Mouse (Mus musculus): ENCODE measurements at regions not wholly inside any gene's neighbourhood (a gene's known extent, or its start where the extent isn't known, plus 50 kb on each side); places are given as distances from the start of the nearest gene placed in this dataset.

DNA sequence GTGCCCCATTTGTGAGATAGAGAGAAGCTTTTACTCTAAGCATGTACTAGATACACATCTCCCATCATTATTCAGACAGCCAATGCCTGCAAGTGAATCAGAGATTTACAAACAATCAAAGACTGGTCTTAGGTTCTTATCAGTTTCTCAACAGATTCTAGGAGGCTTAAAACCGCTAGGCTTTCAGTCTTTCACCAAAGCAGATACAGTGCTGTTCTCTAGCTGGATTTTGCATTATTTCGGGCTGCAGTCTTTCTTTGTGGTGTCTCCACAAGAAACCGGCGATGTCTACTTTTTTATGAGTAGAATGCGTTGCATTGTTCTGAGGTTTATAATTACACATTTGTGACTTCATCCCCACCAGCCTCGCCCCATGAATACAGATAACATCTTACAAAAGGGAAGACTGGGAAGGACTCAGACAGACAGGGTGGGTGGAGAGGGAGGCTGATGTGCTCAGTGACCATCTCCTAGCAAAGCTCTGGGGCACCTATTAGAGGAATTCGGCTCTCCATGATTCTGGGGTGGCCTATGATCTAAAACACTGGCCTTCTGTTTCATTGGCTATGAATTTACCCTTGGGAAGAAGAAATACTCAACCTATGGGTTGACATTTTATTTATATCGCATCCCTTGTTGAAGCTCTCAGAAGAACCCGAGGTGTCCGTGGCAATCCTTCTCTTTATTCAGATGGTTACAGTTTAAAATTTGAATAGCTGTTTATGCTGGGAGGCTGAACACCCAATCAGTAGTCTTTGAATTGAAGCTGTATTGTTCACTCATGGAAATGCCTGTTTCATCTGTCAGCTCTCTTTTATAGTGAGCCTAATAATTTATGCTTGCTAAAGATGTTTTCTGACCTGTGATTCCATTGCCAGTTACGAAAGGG lies 343.8 kb downstream of the Tmem161b start:
- DNase-seq (ENCODE audit: low spot score) (no peak), ATAC-seq (ENCODE audit: extremely low read depth, insufficient number of reproducible peaks, low FRiP score, poor library complexity, severe bottlenecking) (no peak)
- H3K36me3 ChIP-seq (replicated peaks) = no peaks in the 10 kb centered on the region
- no peak overlapping the region for H3K4me3 ChIP-seq (ENCODE audit: low read depth, low read length)
- H3K9me3 ChIP-seq (replicated peaks) = no peaks in the 10 kb centered on the region
- no peaks in the 10 kb centered on the region for H3K27me3 ChIP-seq (ENCODE audit: insufficient read depth, low read length)
- no peaks in the 10 kb centered on the region for H3K4me1 ChIP-seq (ENCODE audit: insufficient read depth, low read depth, low read length)
- TF ChIP-seq TAL1 (conservative IDR thresholded peaks at IDR 0.05; ENCODE audit: low read depth, low read length) = no peak
- no peak for TF ChIP-seq GATA1 (IDR thresholded peaks at IDR 0.05; ENCODE audit: borderline replicate concordance, low read length)
- TF ChIP-seq POLR2AphosphoS5 (IDR thresholded peaks at IDR 0.05; ENCODE audit: insufficient replicate concordance, low read depth, low read length) = no peak
- TF ChIP-seq CTCF (IDR thresholded peaks at IDR 0.05; ENCODE audit: low read depth, low read length) = no peak
- no peak for TF ChIP-seq GATA2 (IDR thresholded peaks at IDR 0.05; ENCODE audit: borderline replicate concordance, low read depth, low read length)

GRCm38 (mm10) chr13:84566533-84566832 lies 344.4 kb downstream of the Tmem161b start:
- no peak for TF ChIP-seq POLR2AphosphoS5 (IDR thresholded peaks at IDR 0.05; ENCODE audit: insufficient replicate concordance, low read depth, low read length)
- ATAC-seq (ENCODE audit: extremely low read depth, insufficient number of reproducible peaks, low FRiP score, poor library complexity, severe bottlenecking) = no peak

GRCm38 (mm10) chr13:84569371-84569770 lies 347.3 kb downstream of the Tmem161b start:
- Histone ChIP-seq H3K9me3 (replicated peaks) (no peaks in the 10 kb centered on the region), H3K4me1 (ENCODE audit: insufficient read depth, low read depth, low read length) (no peaks in the 10 kb centered on the region), H3K36me3 (replicated peaks) (no peaks in the 10 kb centered on the region), H3K27me3 (ENCODE audit: insufficient read depth, low read length) (no peaks in the 10 kb centered on the region), H3K4me3 (ENCODE audit: low read depth, low read length) (no peak overlapping the region)
- no peak for DNase-seq (ENCODE audit: low spot score)
- no peak for ATAC-seq (ENCODE audit: extremely low read depth, insufficient number of reproducible peaks, low FRiP score, poor library complexity, severe bottlenecking)
- no peak for TF ChIP-seq GATA2 (IDR thresholded peaks at IDR 0.05; ENCODE audit: borderline replicate concordance, low read depth, low read length)
- no peak for TF ChIP-seq CTCF (IDR thresholded peaks at IDR 0.05; ENCODE audit: low read depth, low read length)
- TF ChIP-seq POLR2AphosphoS5 (IDR thresholded peaks at IDR 0.05; ENCODE audit: insufficient replicate concordance, low read depth, low read length) = no peak
- no peak for TF ChIP-seq TAL1 (conservative IDR thresholded peaks at IDR 0.05; ENCODE audit: low read depth, low read length)
- no peak for TF ChIP-seq GATA1 (IDR thresholded peaks at IDR 0.05; ENCODE audit: borderline replicate concordance, low read length)

More at GRCm38 (mm10) chr13:84566533-84566832, 344.4 kb downstream of the Tmem161b start:
- no peak for DNase-seq (ENCODE audit: low spot score)
- Histone ChIP-seq H3K4me1 (ENCODE audit: insufficient read depth, low read depth, low read length) (no peaks in the 10 kb centered on the region), H3K27me3 (ENCODE audit: insufficient read depth, low read length) (no peaks in the 10 kb centered on the region), H3K4me3 (ENCODE audit: low read depth, low read length) (no peak overlapping the region), H3K9me3 (replicated peaks) (no peaks in the 10 kb centered on the region), H3K36me3 (replicated peaks) (no peaks in the 10 kb centered on the region)

GRCm38 (mm10) chr13:84570206-84570605 lies 348.1 kb downstream of the Tmem161b start:
- TF ChIP-seq POLR2AphosphoS5 (IDR thresholded peaks at IDR 0.05; ENCODE audit: insufficient replicate concordance, low read depth, low read length) = no peak
- no peak for TF ChIP-seq TAL1 (conservative IDR thresholded peaks at IDR 0.05; ENCODE audit: low read depth, low read length)
- no peak for TF ChIP-seq GATA1 (IDR thresholded peaks at IDR 0.05; ENCODE audit: borderline replicate concordance, low read length)
- TF ChIP-seq CTCF (IDR thresholded peaks at IDR 0.05; ENCODE audit: low read depth, low read length) = no peak
- no peak for TF ChIP-seq GATA2 (IDR thresholded peaks at IDR 0.05; ENCODE audit: borderline replicate concordance, low read depth, low read length)
- no peak overlapping the region for H3K4me3 ChIP-seq (ENCODE audit: low read depth, low read length)
- no peak for ATAC-seq (ENCODE audit: extremely low read depth, insufficient number of reproducible peaks, low FRiP score, poor library complexity, severe bottlenecking)
- DNase-seq (ENCODE audit: low spot score) = no peak
- H3K9me3 ChIP-seq (replicated peaks) = no peaks in the 10 kb centered on the region
- H3K27me3 ChIP-seq (ENCODE audit: insufficient read depth, low read length) = no peaks in the 10 kb centered on the region
- no peaks in the 10 kb centered on the region for H3K36me3 ChIP-seq (replicated peaks)
- no peaks in the 10 kb centered on the region for H3K4me1 ChIP-seq (ENCODE audit: insufficient read depth, low read depth, low read length)

DNA sequence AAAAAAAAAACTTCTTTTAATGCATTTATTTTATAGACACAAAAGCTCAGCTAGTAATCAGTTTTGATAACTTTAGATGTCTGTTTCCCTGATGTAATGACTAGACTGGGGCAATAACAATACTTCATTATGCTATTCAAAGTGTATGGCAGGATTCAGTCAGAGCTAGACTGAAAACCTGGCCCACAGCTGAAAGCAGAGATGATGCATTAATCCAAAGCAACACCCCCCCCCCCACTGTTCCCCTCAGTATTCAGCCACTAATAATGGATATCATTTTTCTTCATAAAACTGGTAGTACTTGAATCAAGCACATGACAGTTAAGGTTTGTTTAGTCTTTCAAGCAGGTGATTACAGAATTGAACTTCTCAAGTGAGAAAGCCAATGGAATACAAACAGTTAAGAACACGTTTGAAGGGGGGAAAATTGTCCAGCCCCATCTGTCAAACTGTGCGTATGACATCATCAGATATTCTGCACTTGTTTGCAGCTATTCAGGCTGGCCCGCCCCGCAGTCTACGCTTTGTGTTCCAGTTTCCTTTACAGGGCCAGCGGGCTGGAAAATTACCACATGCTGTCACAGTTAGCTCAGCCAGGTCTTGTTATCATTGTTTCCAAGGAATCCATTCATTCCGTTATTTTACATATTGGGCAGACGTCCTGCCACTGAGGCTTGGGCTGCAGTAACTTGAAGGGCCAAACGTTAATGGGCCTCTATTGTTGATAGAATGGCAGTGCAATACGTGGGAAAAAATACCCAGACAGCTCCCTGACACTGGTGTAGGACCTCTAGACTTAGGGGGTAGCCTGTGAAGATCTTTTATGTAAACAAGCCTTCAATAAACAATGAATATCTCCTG lies 349.1 kb downstream of the Tmem161b start:
- no peaks in the 10 kb centered on the region for H3K27me3 ChIP-seq (ENCODE audit: insufficient read depth, low read length)
- no peak overlapping the region for H3K4me3 ChIP-seq (ENCODE audit: low read depth, low read length)
- ATAC-seq (ENCODE audit: extremely low read depth, insufficient number of reproducible peaks, low FRiP score, poor library complexity, severe bottlenecking) = no peak
- H3K36me3 ChIP-seq (replicated peaks) = no peaks in the 10 kb centered on the region
- no peak for TF ChIP-seq POLR2AphosphoS5 (IDR thresholded peaks at IDR 0.05; ENCODE audit: insufficient replicate concordance, low read depth, low read length)
- TF ChIP-seq GATA2 (IDR thresholded peaks at IDR 0.05; ENCODE audit: borderline replicate concordance, low read depth, low read length) = no peak
- no peak for TF ChIP-seq TAL1 (conservative IDR thresholded peaks at IDR 0.05; ENCODE audit: low read depth, low read length)
- TF ChIP-seq GATA1 (IDR thresholded peaks at IDR 0.05; ENCODE audit: borderline replicate concordance, low read length) = no peak
- no peak for TF ChIP-seq CTCF (IDR thresholded peaks at IDR 0.05; ENCODE audit: low read depth, low read length)
- H3K9me3 ChIP-seq (replicated peaks) = no peaks in the 10 kb centered on the region
- no peaks in the 10 kb centered on the region for H3K4me1 ChIP-seq (ENCODE audit: insufficient read depth, low read depth, low read length)
- DNase-seq (ENCODE audit: low spot score) = no peak

DNA sequence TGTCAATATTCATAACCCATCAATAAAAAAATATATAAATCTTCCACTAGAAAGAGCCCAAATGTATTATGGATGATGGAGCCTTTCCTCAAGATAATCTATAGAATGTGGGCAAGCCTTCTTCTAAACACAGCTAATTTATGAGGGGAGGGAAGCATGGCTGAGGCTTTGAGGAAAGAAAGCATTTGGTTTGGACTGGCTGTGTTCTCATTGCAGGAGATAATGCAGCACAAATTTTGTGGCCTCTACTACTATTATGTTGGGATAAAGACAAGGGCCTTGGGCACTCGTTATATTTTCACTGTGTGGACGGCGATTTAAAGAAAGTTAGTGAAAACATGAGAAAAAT lies 349.7 kb downstream of the Tmem161b start:
- ATAC-seq (ENCODE audit: extremely low read depth, insufficient number of reproducible peaks, low FRiP score, poor library complexity, severe bottlenecking) (no peak), DNase-seq (ENCODE audit: low spot score) (no peak)
- no peaks in the 10 kb centered on the region for H3K9me3 ChIP-seq (replicated peaks)
- H3K4me3 ChIP-seq (ENCODE audit: low read depth, low read length) = no peak overlapping the region
- no peaks in the 10 kb centered on the region for H3K36me3 ChIP-seq (replicated peaks)
- H3K4me1 ChIP-seq (ENCODE audit: insufficient read depth, low read depth, low read length) = no peaks in the 10 kb centered on the region
- TF ChIP-seq GATA1 (IDR thresholded peaks at IDR 0.05; ENCODE audit: borderline replicate concordance, low read length) = no peak
- no peak for TF ChIP-seq POLR2AphosphoS5 (IDR thresholded peaks at IDR 0.05; ENCODE audit: insufficient replicate concordance, low read depth, low read length)
- TF ChIP-seq CTCF (IDR thresholded peaks at IDR 0.05; ENCODE audit: low read depth, low read length) = no peak
- no peak for TF ChIP-seq TAL1 (conservative IDR thresholded peaks at IDR 0.05; ENCODE audit: low read depth, low read length)
- TF ChIP-seq GATA2 (IDR thresholded peaks at IDR 0.05; ENCODE audit: borderline replicate concordance, low read depth, low read length) = no peak
- H3K27me3 ChIP-seq (ENCODE audit: insufficient read depth, low read length) = no peaks in the 10 kb centered on the region
